ENCODE assay signal across 10 mouse cellular contexts in genomic region chr15:78801571-78801970, GRCm38 (mm10). TPM values are rescaled to one million over a fixed set of nuclear protein-coding genes. Genes with fewer than 3 reads are reported as not detected.
DNase-seq lines count a peak whose midpoint lies in the region; ATAC-seq lines count a peak whose summit lies in the region.
"Had no signal": no experiment of that assay in that cellular context is flagged by ENCODE, and none has a peak within 500 bp of the region (broad histone marks: within the 10 kb centered on the region; RNA-seq: fewer than 3 reads in every experiment).

No protein-coding gene starts in this region.

- H3K27me3 ChIP-seq in heart, embryonic 14.5 days (ENCODE audit: control insufficient read depth, insufficient read depth, low read length), result peaks cover 13% of the 10 kb centered on the region; the same call in 1 of the 2 replicates
- H3K27me3 ChIP-seq in embryonic facial prominence, embryonic 10.5 days (replicated peaks; ENCODE audit: low read depth, poor library complexity, severe bottlenecking), result peaks cover 83% of the 10 kb centered on the region
- peaks cover 45% of the 10 kb centered on the region for H3K27me3 ChIP-seq in hindbrain, embryonic 14.5 days (ENCODE audit: control insufficient read depth, insufficient read depth, low read length)
- peaks cover 37% of the 10 kb centered on the region for H3K27me3 ChIP-seq in midbrain, embryonic 14.5 days (ENCODE audit: control insufficient read depth, insufficient read depth, low read length)

- peaks cover 6% of the 10 kb centered on the region; the same call in 1 of the 2 replicates for H3K36me3 ChIP-seq in heart, embryonic 14.5 days (ENCODE audit: control insufficient read depth, insufficient read depth, low read length)
- no peaks in the 10 kb centered on the region; the same call in 1 of the 2 replicates for H3K36me3 ChIP-seq in embryonic facial prominence, embryonic 10.5 days (replicated peaks)
- H3K36me3 ChIP-seq in hindbrain, embryonic 14.5 days (replicated peaks; ENCODE audit: control insufficient read depth, insufficient read depth), result no peaks in the 10 kb centered on the region
- no peaks in the 10 kb centered on the region for H3K36me3 ChIP-seq in midbrain, embryonic 14.5 days (ENCODE audit: control insufficient read depth, insufficient read depth, low read length)

- 87% methylated on average over 9 of the region's 9 CpGs for WGBS in heart, embryonic 14.5 days
- 35% methylated on average over 9 of the region's 9 CpGs for WGBS in embryonic facial prominence, embryonic 10.5 days
- WGBS in hindbrain, embryonic 14.5 days, result 60% methylated on average over 9 of the region's 9 CpGs
- WGBS in midbrain, embryonic 14.5 days, result 69% methylated on average over 9 of the region's 9 CpGs

- no peak for ATAC-seq in heart, embryonic 14.5 days (ENCODE audit: insufficient number of reproducible peaks, insufficient read depth, low FRiP score, low read depth)
- no peak for ATAC-seq in hindbrain, embryonic 14.5 days (ENCODE audit: low FRiP score)
- no peak for ATAC-seq in midbrain, embryonic 14.5 days (ENCODE audit: low FRiP score, low TSS enrichment)

- H3K4me2 ChIP-seq in heart, embryonic 14.5 days (ENCODE audit: low read length), result peak overlapping the region; percentile 92
- H3K4me2 ChIP-seq in hindbrain, embryonic 14.5 days (replicated peaks), result peak overlapping the region; percentile 77
- peak overlapping the region; percentile 73 for H3K4me2 ChIP-seq in midbrain, embryonic 14.5 days (ENCODE audit: low read length)

- H3K4me3 ChIP-seq in heart, embryonic 14.5 days (ENCODE audit: control insufficient read depth in 1 of 2, insufficient read depth in 1 of 2, low read depth in 1 of 2, low read length in 2 of 2), result peak overlapping the region; percentile 60 to 70; a peak in 3 of 4 replicates
- H3K4me3 ChIP-seq in embryonic facial prominence, embryonic 10.5 days, result peak overlapping the region; percentile 67
- peak overlapping the region; percentile 55 for H3K4me3 ChIP-seq in hindbrain, embryonic 14.5 days (replicated peaks; ENCODE audit: low read length)
- no peak overlapping the region; the same call in 1 of the 2 replicates for H3K4me3 ChIP-seq in midbrain, embryonic 14.5 days (replicated peaks; ENCODE audit: low read depth, low read length)

- H3K4me1 ChIP-seq in heart, embryonic 14.5 days (ENCODE audit: control insufficient read depth in 2 of 2, insufficient read depth in 2 of 2, low read length in 2 of 2), result peaks cover 17 to 27% of the 10 kb centered on the region in 2 experiments
- peaks cover 60% of the 10 kb centered on the region for H3K4me1 ChIP-seq in embryonic facial prominence, embryonic 10.5 days
- peaks cover 15% of the 10 kb centered on the region; the same call in 1 of the 2 replicates for H3K4me1 ChIP-seq in hindbrain, embryonic 14.5 days (replicated peaks; ENCODE audit: control insufficient read depth, insufficient read depth, low read length)
- H3K4me1 ChIP-seq in midbrain, embryonic 14.5 days (ENCODE audit: control insufficient read depth, insufficient read depth, low read length), result peaks cover 11% of the 10 kb centered on the region; the same call in 1 of the 2 replicates

- intact Hi-C loops in heart, postnatal 10 days (cut with DNase I), result no loop called here
- intact Hi-C loops in left cerebral cortex, postnatal 4 days (cut with DNase I), result no loop called here

- no peak overlapping the region for H3K27ac ChIP-seq in heart, embryonic 14.5 days (replicated peaks in 1 of 2; ENCODE audit: control insufficient read depth in 1 of 2, insufficient read depth in 1 of 2, low read depth in 2 of 2, low read length in 2 of 2)
- no peak overlapping the region for H3K27ac ChIP-seq in embryonic facial prominence, embryonic 10.5 days (replicated peaks)
- no peak overlapping the region for H3K27ac ChIP-seq in hindbrain, embryonic 14.5 days
- no peak overlapping the region for H3K27ac ChIP-seq in midbrain, embryonic 14.5 days (replicated peaks; ENCODE audit: low read depth, low read length)

- H3K9me3 ChIP-seq in heart, embryonic 14.5 days (ENCODE audit: control insufficient read depth, low read length), result no peaks in the 10 kb centered on the region
- no peaks in the 10 kb centered on the region for H3K9me3 ChIP-seq in embryonic facial prominence, embryonic 10.5 days
- H3K9me3 ChIP-seq in hindbrain, embryonic 14.5 days (ENCODE audit: control insufficient read depth, low read length), result no peaks in the 10 kb centered on the region
- H3K9me3 ChIP-seq in midbrain, embryonic 14.5 days (ENCODE audit: control insufficient read depth, low read length), result no peaks in the 10 kb centered on the region

- DNase-seq in heart, postnatal 10 days, result no peak
- no peak for DNase-seq in embryonic facial prominence, embryonic 10.5 days (ENCODE audit: low spot score)
- no peak for DNase-seq in hindbrain, embryonic 14.5 days (ENCODE audit: low spot score)
- DNase-seq in midbrain, embryonic 14.5 days, result no peak
- DNase-seq in left cerebral cortex, adult 9 months (ENCODE audit: low spot score in 2 of 2), result no peak
- DNase-seq in ovary, adult 18-20 months (ENCODE audit: low spot score), result no peak
- no peak for DNase-seq in left cerebral cortex, postnatal 4 days
- DNase-seq: right cerebral cortex, postnatal 4 days had no signal

- peak overlapping the region; percentile 79 for H3K9ac ChIP-seq in heart, embryonic 14.5 days (ENCODE audit: low read length)
- H3K9ac ChIP-seq in hindbrain, embryonic 14.5 days, result 0 out of 2 replicates have a peak overlapping the region, but pooled peaks have one; percentile 62
- H3K9ac ChIP-seq in midbrain, embryonic 14.5 days (replicated peaks; ENCODE audit: low read length), result no peak overlapping the region

RNA-seq across cellular contexts. Expression of gene Card10, which starts 1.3 kb away (rescaled TPM):
- 6.5 and 7.1 TPM in 2 replicates for polyA plus RNA-seq in heart, embryonic 14.5 days (2014; fragmentation: Nextera tagmentation; extraction: Ambion mirVana)
- total RNA-seq in heart, postnatal 10 days (2021), result 10 to 100 TPM; 18.8 to 20.4 TPM
- 3.3 and 4.3 TPM in 2 replicates for polyA plus RNA-seq in embryonic facial prominence, embryonic 10.5 days (2016; fragmentation: Nextera tagmentation; extraction: Ambion mirVana)
- polyA plus RNA-seq in hindbrain, embryonic 14.5 days (2014; fragmentation: Nextera tagmentation; extraction: Ambion mirVana), result 2.5 and 2.6 TPM in 2 replicates
- 1.3 and 1.6 TPM in 2 replicates for polyA plus RNA-seq in midbrain, embryonic 14.5 days (2014; fragmentation: Nextera tagmentation; extraction: Ambion mirVana)
- total RNA-seq in left cerebral cortex, postnatal 4 days (2021), result 1 to 10 TPM; 5.2 to 5.4 TPM

RNA-seq across cellular contexts. Expression of gene Mfng, which starts 28.3 kb away (rescaled TPM):
- polyA plus RNA-seq in heart, embryonic 14.5 days (2014; fragmentation: Nextera tagmentation; extraction: Ambion mirVana), result 8.2 and 8.3 TPM in 2 replicates
- total RNA-seq in heart, postnatal 10 days (2021), result 10 to 100 TPM; 19.3 to 24.0 TPM
- polyA plus RNA-seq in embryonic facial prominence, embryonic 10.5 days (2016; fragmentation: Nextera tagmentation; extraction: Ambion mirVana), result 36.4 and 39.0 TPM in 2 replicates
- polyA plus RNA-seq in hindbrain, embryonic 14.5 days (2014; fragmentation: Nextera tagmentation; extraction: Ambion mirVana), result 11.7 and 12.5 TPM in 2 replicates
- polyA plus RNA-seq in midbrain, embryonic 14.5 days (2014; fragmentation: Nextera tagmentation; extraction: Ambion mirVana), result 16.7 and 28.0 TPM in 2 replicates
- total RNA-seq in left cerebral cortex, postnatal 4 days (2021), result 1 to 10 TPM; 7.3 to 7.7 TPM

RNA-seq across cellular contexts. Expression of gene Cdc42ep1, which starts 40.9 kb away (rescaled TPM):
- 29.0 and 30.1 TPM in 2 replicates for polyA plus RNA-seq in heart, embryonic 14.5 days (2014; fragmentation: Nextera tagmentation; extraction: Ambion mirVana)
- 10 to 100 TPM; 63.9 to 68.5 TPM for total RNA-seq in heart, postnatal 10 days (2021)
- 19.9 and 20.8 TPM in 2 replicates for polyA plus RNA-seq in embryonic facial prominence, embryonic 10.5 days (2016; fragmentation: Nextera tagmentation; extraction: Ambion mirVana)
- 10.7 and 11.2 TPM in 2 replicates for polyA plus RNA-seq in hindbrain, embryonic 14.5 days (2014; fragmentation: Nextera tagmentation; extraction: Ambion mirVana)
- polyA plus RNA-seq in midbrain, embryonic 14.5 days (2014; fragmentation: Nextera tagmentation; extraction: Ambion mirVana), result 7.8 and 8.8 TPM in 2 replicates
- total RNA-seq in left cerebral cortex, postnatal 4 days (2021), result 1 to 10 TPM; 8.3 to 9.1 TPM
- total RNA-seq: CH12.LX had no signal

RNA-seq across cellular contexts. Expression of gene Lgals2, which starts 53.8 kb away (rescaled TPM):
- not detected in 2 replicates for polyA plus RNA-seq in heart, embryonic 14.5 days (2014; fragmentation: Nextera tagmentation; extraction: Ambion mirVana)
- under 1 TPM in 1 of 2 experiments, not detected in 1; 0.64 TPM for total RNA-seq in heart, postnatal 10 days (2021)
- not detected in 2 replicates for polyA plus RNA-seq in embryonic facial prominence, embryonic 10.5 days (2016; fragmentation: Nextera tagmentation; extraction: Ambion mirVana)
- not detected in 2 replicates for polyA plus RNA-seq in hindbrain, embryonic 14.5 days (2014; fragmentation: Nextera tagmentation; extraction: Ambion mirVana)
- polyA plus RNA-seq in midbrain, embryonic 14.5 days (2014; fragmentation: Nextera tagmentation; extraction: Ambion mirVana), result not detected in 2 replicates
- total RNA-seq in left cerebral cortex, postnatal 4 days (2021), result not detected
- total RNA-seq: CH12.LX had no signal
